Mouse (Mus musculus): ENCODE measurements around the gene Tmem125.
"Not testable (repeated sequence)": the region's sequence is repeated elsewhere in the genome, so short reads cannot be mapped to it uniquely, and the experiment has no call there.

Gene Tmem125

GRCm38 (mm10) chr4:118543592-118544260 lies at the start of gene Tmem125:
Tmem125 (minus strand) TSS chr4:118544044.
- no peak for DNase-seq (ENCODE audit: low spot score)

- DNase-seq (ENCODE audit: low spot score) = no peak
Measured at GRCm38 (mm10) chr4:118589733-118590130, 45.9 kb upstream of the Tmem125 start.

DNA sequence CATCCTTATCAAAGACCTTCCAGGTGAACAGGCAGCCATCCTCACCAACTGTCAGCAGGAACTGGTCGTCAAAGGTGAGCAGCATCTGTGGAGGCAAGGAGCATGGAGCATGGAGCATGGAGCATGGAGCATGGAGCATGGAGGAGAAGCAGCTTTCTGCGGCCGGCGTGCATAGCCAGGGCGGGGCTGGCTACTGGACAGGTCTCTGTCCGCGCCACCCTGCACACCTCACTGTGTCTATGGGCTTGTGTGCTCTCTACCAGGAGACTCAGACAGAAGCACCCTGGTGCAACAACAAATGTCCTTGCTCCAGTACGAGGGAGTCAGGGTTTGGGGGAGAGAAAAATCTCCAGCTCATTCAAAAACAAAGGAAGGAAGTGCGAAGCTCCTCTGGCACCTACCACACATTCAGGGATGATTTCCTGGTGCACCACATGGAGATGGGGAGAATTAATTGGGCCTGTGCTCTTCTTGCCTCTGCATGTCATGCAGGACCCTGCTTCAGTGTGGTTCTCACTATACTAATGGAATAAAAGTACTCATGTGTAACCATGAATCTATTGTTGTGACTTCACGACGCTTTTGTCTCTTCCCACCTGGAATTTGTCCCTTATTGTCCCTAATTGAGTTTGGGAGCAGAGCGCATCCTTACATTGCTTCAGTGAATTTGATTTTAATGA lies 45.3 kb upstream of the Tmem125 start:
- DNase-seq (ENCODE audit: low spot score) = no peak

DNA sequence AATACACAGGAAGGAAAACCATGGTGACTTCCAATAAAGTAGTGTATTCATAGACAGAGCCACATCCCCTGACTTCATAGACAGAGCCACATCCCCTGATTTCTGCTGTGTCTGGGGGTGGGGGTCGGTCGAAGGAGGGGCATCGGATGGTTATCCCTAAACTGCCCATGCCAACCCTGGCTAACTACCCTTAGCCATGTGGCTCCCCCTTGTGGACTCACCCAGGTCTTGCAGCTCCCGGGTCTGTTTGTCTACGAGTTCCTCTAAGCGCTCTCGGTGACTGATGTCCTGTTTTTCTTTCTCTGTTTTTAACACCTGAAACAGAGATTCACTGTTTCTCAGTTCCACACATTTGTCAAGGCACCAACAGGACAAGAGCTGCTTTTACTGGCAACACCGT lies 38.8 kb upstream of the Tmem125 start:
- no peak for DNase-seq (ENCODE audit: low spot score)

- no peak for DNase-seq (ENCODE audit: low spot score)
Measured at GRCm38 (mm10) chr4:118581508-118581907, 37.7 kb upstream of the Tmem125 start.

GRCm38 (mm10) chr4:118579313-118579712 lies 35.5 kb upstream of the Tmem125 start:
- no peak for DNase-seq (ENCODE audit: low spot score)

DNA sequence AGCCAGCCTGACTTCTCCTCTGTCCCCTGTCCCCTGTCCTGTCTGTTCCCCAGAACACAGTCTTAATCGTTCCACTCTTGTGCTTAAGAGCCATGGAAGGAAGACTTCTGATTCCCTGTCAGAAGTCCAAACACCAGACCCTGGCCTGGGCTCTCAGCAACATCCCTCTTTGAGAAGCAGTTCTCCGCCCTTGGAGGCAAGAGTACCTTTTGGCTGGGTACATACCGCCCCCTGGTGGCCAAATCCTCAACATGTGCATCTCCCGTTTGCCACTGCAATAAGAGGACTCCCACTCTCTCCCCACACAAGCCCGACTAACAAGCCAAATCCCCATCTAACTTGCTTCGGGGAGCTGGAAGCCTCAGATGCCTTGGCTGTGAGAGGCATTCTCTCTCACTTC lies 32.3 kb upstream of the Tmem125 start:
- DNase-seq (ENCODE audit: low spot score) = peak; percentile 79

GRCm38 (mm10) chr4:118571441-118571840 lies 27.6 kb upstream of the Tmem125 start:
- no peak for DNase-seq (ENCODE audit: low spot score)

GRCm38 (mm10) chr4:118569320-118569719 lies 25.5 kb upstream of the Tmem125 start:
- DNase-seq (ENCODE audit: low spot score) = no peak

DNA sequence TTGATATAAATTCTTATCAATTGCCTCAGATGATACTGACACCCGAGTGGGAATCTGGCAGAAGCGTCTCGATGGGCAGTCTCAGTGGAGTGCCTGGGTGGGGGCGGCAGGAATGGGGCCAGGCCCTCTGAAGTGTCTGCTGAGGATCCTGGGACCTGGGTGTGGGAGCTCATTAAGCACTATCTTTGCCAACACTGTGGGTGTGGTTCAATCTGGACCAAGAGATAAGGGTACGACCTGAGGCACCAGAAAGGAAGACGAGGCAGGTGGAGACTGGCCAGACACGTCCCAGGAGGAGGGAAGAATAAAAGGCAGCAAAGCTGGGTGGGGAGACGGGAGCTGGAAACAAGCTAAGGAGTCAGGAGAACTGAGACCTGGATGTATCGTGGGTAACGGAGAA lies 24.9 kb upstream of the Tmem125 start:
- DNase-seq (ENCODE audit: low spot score) = no peak

DNA sequence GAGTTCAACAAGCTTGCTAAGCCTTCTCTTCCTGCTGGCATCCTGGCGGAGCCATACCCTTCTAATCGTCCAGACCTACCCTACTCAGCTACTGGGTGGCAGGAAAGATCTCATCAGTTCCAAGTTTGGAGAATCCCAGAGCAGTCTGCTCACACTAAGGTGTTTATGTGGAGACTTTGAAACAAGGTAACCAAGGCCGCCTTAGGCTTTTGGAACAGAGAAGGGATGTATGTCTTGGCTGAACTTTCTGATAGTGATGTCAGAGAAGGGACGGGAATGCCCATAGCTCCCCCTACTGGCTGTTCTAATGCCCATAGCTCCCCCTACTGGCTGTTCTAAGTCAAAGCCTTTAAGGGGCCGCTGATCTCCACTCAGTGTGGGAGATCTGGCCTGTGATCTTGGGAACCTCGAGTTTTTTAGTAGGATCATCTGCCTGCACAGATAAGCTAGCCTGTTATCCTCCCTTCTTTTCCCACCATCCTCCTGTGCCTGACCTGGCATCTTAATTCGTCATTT lies 22.4 kb upstream of the Tmem125 start:
- peak; percentile 45 for DNase-seq (ENCODE audit: low spot score)

DNA sequence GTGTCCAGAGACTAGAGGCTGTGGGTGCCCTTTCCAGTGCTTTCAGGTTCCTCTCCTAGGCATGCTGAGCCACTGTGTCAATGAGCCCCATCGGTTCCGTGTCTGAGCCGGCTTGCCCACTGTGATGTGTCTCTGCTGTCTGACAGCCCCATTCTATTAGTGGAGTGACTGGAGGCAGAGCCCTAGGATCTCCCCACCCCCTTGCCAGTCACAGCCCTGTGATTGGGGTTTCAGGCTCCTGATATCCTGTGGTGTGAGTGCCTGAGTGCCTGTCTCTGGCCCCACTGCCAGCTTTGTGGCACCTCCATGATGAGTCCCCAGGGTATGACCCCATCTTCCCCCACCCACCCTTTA lies 21.1 kb upstream of the Tmem125 start:
- no peak for DNase-seq (ENCODE audit: low spot score)

DNA sequence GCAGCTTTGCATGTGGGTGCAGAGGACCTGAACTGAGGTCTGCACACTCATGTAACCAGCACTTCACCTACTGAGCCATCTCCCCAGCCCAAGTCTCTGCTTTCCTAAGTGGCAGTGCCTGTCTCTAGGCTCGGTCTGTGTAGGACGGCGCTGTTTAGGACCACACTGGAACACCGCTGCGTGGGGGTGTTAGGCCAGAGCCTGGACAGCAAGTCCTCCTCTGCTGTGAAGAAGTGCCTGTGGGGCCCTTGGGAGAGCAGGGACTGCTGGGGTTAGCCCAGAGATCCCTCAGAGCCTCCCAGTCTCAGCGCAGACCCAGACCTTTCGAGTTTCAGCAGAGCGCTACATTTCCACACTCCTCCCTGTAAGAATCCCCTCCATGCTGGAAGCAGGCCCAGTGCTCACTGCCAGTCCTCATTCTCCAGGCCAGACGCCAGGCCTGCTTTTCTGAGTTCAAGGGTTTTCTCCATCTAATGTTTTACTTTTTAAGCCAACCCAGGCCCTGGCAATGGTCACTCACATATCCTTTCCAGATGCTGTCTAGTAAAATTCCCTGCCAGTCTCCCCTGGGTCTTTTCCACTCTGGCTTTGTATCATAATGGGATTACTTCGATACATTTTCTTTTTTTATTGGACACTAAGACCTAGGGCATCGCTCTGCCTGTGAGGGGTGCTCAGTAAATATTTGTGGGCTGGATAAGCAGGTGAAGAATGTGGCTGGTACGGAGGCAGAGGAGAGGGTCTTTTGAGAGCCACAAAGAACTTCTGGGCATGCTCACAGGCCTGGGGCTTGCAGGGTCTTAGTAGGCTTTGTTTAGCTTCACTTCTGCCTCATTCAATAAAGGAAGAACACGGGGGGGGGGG lies 20.4 kb upstream of the Tmem125 start:
- DNase-seq (ENCODE audit: low spot score) = peak; percentile 28

GRCm38 (mm10) chr4:118553039-118553649 lies 9.3 kb upstream of the Tmem125 start:
- DNase-seq (ENCODE audit: low spot score) = no peak

- not testable (repeated sequence) for DNase-seq (ENCODE audit: low spot score)
Measured at GRCm38 (mm10) chr4:118548130-118548480, 4.3 kb upstream of the Tmem125 start.

DNA sequence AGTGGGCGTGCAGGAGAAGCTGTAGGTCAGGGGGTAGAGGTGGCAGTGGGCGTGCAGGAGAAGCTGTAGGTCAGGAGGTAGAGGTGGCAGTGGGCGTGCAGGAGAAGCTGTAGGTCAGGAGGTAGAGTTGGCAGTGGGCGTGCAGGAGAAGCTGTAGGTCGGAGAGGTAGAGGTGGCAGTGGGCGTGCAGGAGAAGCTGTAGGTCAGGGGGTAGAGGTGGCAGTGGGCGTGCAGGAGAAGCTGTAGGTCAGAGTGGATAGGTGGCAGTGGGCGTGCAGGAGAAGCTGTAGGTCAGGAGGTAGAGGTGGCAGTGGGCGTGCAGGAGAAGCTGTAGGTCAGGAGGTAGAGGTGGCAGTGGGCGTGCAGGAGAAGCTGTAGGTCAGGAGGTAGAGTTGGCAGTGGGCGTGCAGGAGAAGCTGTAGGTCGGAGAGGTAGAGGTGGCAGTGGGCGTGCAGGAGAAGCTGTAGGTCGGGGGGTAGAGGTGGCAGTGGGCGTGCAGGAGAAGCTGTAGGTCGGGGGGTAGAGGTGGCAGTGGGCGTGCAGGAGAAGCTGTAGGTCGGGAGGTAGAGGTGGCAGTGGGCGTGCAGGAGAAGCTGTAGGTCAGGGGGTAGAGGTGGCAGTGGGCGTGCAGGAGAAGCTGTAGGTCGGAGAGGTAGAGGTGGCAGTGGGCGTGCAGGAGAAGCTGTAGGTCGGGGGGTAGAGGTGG lies 3.7 kb upstream of the Tmem125 start:
- DNase-seq (ENCODE audit: low spot score) = not testable (repeated sequence)

DNA sequence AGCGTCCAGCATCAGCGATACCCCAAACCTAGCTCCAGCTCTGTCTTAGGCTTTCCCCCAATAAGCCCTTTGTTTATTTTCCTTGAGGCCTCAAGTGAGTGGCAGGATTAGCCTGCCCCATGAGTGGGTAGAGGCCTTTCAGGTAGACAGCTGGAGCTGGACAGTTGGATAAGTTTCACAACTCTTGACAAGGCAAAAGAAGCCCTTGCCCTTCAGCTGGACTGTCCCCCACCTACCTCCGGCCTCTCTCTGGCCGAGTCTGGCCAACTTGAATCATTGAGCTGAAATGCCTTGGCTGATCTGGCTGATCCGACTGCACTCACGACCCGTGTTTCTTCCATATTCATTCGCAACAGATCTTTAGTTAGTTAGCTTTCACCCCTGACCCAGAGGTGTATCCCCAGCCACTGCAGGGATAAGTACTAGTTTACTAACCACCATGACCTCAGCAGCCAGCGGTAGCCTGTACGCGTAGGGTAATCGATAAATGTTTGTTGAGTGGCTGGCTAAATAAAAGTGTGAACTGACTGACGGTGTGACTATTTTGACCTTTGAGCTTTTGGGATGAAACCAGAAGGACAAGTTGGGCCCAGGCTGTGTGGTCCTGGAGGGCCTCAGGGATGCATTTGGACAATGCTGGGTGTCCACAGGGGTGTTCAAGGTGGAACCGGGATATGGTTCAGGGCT lies 740 bp upstream of the Tmem125 start:
- DNase-seq (ENCODE audit: low spot score) = no peak

DNA sequence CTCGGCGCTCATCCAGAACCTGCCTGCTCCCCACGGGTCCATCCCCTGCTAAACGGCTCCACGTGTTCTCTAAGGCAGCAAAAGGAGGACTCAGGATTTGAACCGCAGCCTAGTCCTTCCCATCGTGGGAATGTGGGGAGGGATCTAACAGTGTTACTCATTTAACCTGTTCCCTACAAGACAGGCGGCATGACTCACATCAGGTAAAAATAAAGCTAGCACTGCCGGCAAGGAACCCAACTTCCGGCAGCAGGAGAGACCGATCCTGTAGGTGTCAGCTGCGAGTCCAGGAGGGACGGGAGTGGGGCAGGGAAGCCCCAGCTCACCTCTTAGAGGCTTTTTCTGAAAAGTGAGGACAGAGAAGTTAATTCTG lies 700 bp downstream of the Tmem125 start:
- no peak for DNase-seq (ENCODE audit: low spot score)

GRCm38 (mm10) chr4:118542510-118543157 lies 1.2 kb downstream of the Tmem125 start:
- no peak for DNase-seq (ENCODE audit: low spot score)

GRCm38 (mm10) chr4:118539904-118540303 lies 3.9 kb downstream of the Tmem125 start:
- no peak for DNase-seq (ENCODE audit: low spot score)

DNA sequence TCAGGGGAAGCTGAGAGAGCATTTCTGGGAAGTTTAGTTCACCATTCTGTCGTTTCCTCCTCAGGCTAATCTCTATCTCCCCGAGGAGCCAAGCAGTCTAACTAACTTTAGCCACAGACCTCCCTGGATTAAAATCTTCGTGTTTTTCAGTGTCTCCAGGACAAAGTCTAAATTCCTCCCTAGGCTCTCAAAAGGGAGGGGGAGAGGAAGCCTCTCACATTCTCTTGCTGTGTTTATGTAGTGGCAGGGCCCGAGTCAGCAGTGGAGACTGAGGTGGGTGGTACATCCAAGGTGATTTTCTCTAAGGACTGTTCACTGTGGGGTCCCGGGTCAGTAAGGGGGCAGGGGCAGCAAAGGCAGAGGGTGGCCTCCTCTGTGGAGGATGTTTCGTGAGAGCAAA lies 6.0 kb downstream of the Tmem125 start:
- no peak for DNase-seq (ENCODE audit: low spot score)

Data from MN1 (cell line).